Mouse (Mus musculus) monocyte, adult 2 months (primary cell): ENCODE results near the gene Olfr731.

Source experiments
- DNase-seq, 2 experiments: peaks; one replicate each; pipeline ENCODE4 v3.0.0; 2022; ENCODE audit warnings: low spot score in 2 of 2, low read depth in 1 of 2

Gene Olfr731

GRCm38 (mm10) chr14:50241766-50242165, at the start of gene Olfr731:
Olfr731 (minus strand) TSS chr14:50241866.
- DNase-seq = no peak

- DNase-seq = no peak
Measured at GRCm38 (mm10) chr14:50284106-50284505, 42.4 kb upstream of the Olfr731 start, which contains the start of gene Olfr732. Olfr732 (minus strand) TSS chr14:50284206.

GRCm38 (mm10) chr14:50188098-50188497, 53.6 kb downstream of the Olfr731 start, which contains the start of gene Olfr730:
Olfr730 (minus strand) TSS chr14:50188198.
- DNase-seq = no peak
